Mouse (Mus musculus) myocyte (in vitro differentiated cells): Measurements from ENCODE around the gene St6galnac3.

Source experiments
- CEBPB ChIP-seq: IDR thresholded peaks from 2 replicates; pipeline ENCODE4 v1.6.1; 2011; ENCODE audit warnings: mild to moderate bottlenecking, moderate library complexity; ENCODE audit not compliant: poor library complexity, insufficient read depth, severe bottlenecking
- E2F4 ChIP-seq: IDR thresholded peaks from one replicate; pipeline ENCODE4 v1.6.1; 2011; ENCODE audit warnings: mild to moderate bottlenecking, control low read depth, moderate library complexity; ENCODE audit not compliant: insufficient read depth
- MAX ChIP-seq: IDR thresholded peaks from one replicate; pipeline ENCODE4 v1.6.1; 2011; ENCODE audit warnings: low read depth, mild to moderate bottlenecking, control low read depth
- MYOD1 ChIP-seq, 3 experiments: IDR thresholded peaks; one replicate each; pipeline ENCODE4 v1.6.1; 2011; ENCODE audit warnings: control low read depth in 2 of 3, low read depth in 2 of 3, mild to moderate bottlenecking in 2 of 3, moderate library complexity in 1 of 3; ENCODE audit not compliant: insufficient read length in 2 of 3, control insufficient read depth in 1 of 3
- MYOG ChIP-seq, 3 experiments: IDR thresholded peaks; one replicate each; pipeline ENCODE4 v1.6.1; 2011; ENCODE audit warnings: control low read depth in 2 of 3, low read depth in 2 of 3, mild to moderate bottlenecking in 2 of 3; ENCODE audit not compliant: insufficient read length in 2 of 3, control insufficient read depth in 1 of 3, insufficient read depth in 1 of 3
- POLR2A ChIP-seq: IDR thresholded peaks from one replicate; pipeline ENCODE4 v1.6.1; 2011; ENCODE audit warnings: low read depth, mild to moderate bottlenecking, control low read depth, moderate library complexity; ENCODE audit not compliant: insufficient read length
- POLR2AphosphoS2 ChIP-seq: IDR thresholded peaks from one replicate; pipeline ENCODE4 v1.6.1; 2011; ENCODE audit warnings: low read depth, control low read depth; ENCODE audit not compliant: insufficient read length
- REST ChIP-seq: IDR thresholded peaks from one replicate; pipeline ENCODE4 v1.6.1; 2011; ENCODE audit warnings: mild to moderate bottlenecking, control low read depth, moderate library complexity; ENCODE audit not compliant: insufficient read depth, insufficient read length
- SRF ChIP-seq: IDR thresholded peaks from one replicate; pipeline ENCODE4 v1.6.1; 2011; ENCODE audit warnings: low read depth; ENCODE audit not compliant: control insufficient read depth, insufficient read length
- TCF12 ChIP-seq: IDR thresholded peaks from one replicate; pipeline ENCODE4 v1.6.1; 2011; ENCODE audit warnings: mild to moderate bottlenecking, control low read depth; ENCODE audit not compliant: poor library complexity, insufficient read depth, severe bottlenecking
- TCF3 ChIP-seq: IDR thresholded peaks from one replicate; pipeline ENCODE4 v1.6.1; 2011; ENCODE audit warnings: low read depth, control low read depth; ENCODE audit not compliant: insufficient read length
- USF1 ChIP-seq: IDR thresholded peaks from one replicate; pipeline ENCODE4 v1.6.1; 2011; ENCODE audit warnings: low read depth, mild to moderate bottlenecking, control low read depth, moderate library complexity

DNA sequence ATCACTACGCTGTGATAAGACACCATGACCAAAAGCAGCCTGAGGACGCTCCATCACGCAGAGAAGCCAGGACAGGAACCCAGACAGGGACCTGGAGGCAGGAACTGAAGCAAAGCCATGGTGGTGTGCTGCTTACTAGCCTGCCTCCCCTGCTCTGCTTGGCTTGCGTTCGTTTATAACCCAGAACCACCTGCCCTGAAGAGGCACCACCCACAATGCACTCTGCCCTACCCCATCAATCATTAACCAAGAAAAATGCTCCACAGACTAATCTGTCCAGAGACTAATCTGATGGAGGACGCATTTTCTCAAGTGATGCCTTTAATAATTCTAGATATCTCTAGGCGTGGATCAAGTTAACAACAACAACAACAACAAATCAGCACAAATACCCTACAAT, 106.0 kb downstream of the St6galnac3 start:
- TF ChIP-seq CEBPB (no peak), POLR2A (no peak), REST (no peak), MYOD1 (IDR thresholded peaks at IDR 0.05; ENCODE audit: control insufficient read depth in 1 of 3, insufficient read length in 2 of 3, low read depth in 2 of 3) (no peak), TCF3 (no peak), MAX (no peak), E2F4 (no peak), POLR2AphosphoS2 (no peak), USF1 (no peak), MYOG (IDR thresholded peaks at IDR 0.05; ENCODE audit: control insufficient read depth in 1 of 3, insufficient read depth in 1 of 3, insufficient read length in 2 of 3, low read depth in 2 of 3) (no peak), TCF12 (no peak), SRF (no peak)
